Mouse (Mus musculus) thymus, postnatal 0 days (tissue): ENCODE results near the gene Krtap28-10. TPM values are rescaled to one million over a fixed set of nuclear protein-coding genes. Genes with fewer than 3 reads are reported as not detected.
"Not testable (repeated sequence)": the region's sequence is repeated elsewhere in the genome, so short reads cannot be mapped to it uniquely, and the experiment has no call there.

Experiments
- DNase-seq: peaks from one replicate; pipeline ENCODE4 v3.0.0-alpha.2; 2015; ENCODE audit warnings: low spot score
- polyA plus RNA-seq: library from polyadenylated mRNA; unstranded; fragments of >200 nt; fragmentation: Nextera tagmentation; extraction: Ambion mirVana; gene quantifications from 2 replicates; pipeline ENCODE4 v1.2.1, GENCODE M21; 2015

Krtap28-10 gene
- polyA plus RNA-seq, 1 experiment from 2014 or later: not detected

GRCm38 (mm10) chr1:83014477-83014876, 27.8 kb downstream of the Krtap28-10 start:
- DNase-seq: no peak

- no peak for DNase-seq
Measured at GRCm38 (mm10) chr1:83007471-83007870, 34.8 kb downstream of the Krtap28-10 start.

- no peak for DNase-seq
Measured at GRCm38 (mm10) chr1:83006218-83007179, 35.8 kb downstream of the Krtap28-10 start.

- DNase-seq: not testable (repeated sequence)
Measured at GRCm38 (mm10) chr1:83000306-83000705, 42.0 kb downstream of the Krtap28-10 start, which contains the start of gene Gm47959. TSS of gene Gm47959 (plus strand) at chr1:83000548.

- no peak for DNase-seq
Measured at GRCm38 (mm10) chr1:82993947-82994346, 48.3 kb downstream of the Krtap28-10 start.

GRCm38 (mm10) chr1:82992093-82992492, 50.2 kb downstream of the Krtap28-10 start:
- no peak for DNase-seq

GRCm38 (mm10) chr1:82991596-82991995, 50.7 kb downstream of the Krtap28-10 start:
- DNase-seq: no peak

Other genes starting within 250 kb of the Krtap28-10 start
- gene Agfg1, start 203.0 kb downstream of the Krtap28-10 start, polyA plus RNA-seq: 45.2 and 50.4 TPM in 2 replicates
- 0.27 and 0.35 TPM in 2 replicates for gene A030005L19Rik, start 129.2 kb downstream of the Krtap28-10 start, polyA plus RNA-seq
- gene A030014E15Rik, start 117.6 kb downstream of the Krtap28-10 start, polyA plus RNA-seq: not detected in 2 replicates
- gene Gm6217, start 111.1 kb downstream of the Krtap28-10 start, polyA plus RNA-seq: not detected in 2 replicates
- not detected in 2 replicates for gene A030003K21Rik, start 99.1 kb downstream of the Krtap28-10 start, polyA plus RNA-seq
- gene Gm7544, start 86.5 kb downstream of the Krtap28-10 start, polyA plus RNA-seq: not detected in 2 replicates
- not detected in 2 replicates for gene Gm47955, start 82.2 kb downstream of the Krtap28-10 start, polyA plus RNA-seq
- not detected in 2 replicates for gene Gm47959, start 41.9 kb downstream of the Krtap28-10 start, polyA plus RNA-seq
- 0.09 and 0.15 TPM in 2 replicates for gene Slc19a3, start 4.0 kb downstream of the Krtap28-10 start, polyA plus RNA-seq
- gene Gm47969, start 2.5 kb upstream of the Krtap28-10 start, polyA plus RNA-seq: not detected in 2 replicates
- not detected in 2 replicates for gene A030005K14Rik, start 16.9 kb upstream of the Krtap28-10 start, polyA plus RNA-seq
- gene Krtap28-13, start 18.4 kb upstream of the Krtap28-10 start, polyA plus RNA-seq: not detected in 2 replicates
- 5.7 and 7.6 TPM in 2 replicates for gene Ccl20, start 74.3 kb upstream of the Krtap28-10 start, polyA plus RNA-seq
- gene Daw1, start 117.3 kb upstream of the Krtap28-10 start, polyA plus RNA-seq: 0.08 TPM in 1 of 2 replicates, not detected in the other